Mouse (Mus musculus) limb, embryonic 11.5 days (tissue): ENCODE measurements around the gene Prmt3. TPM values are rescaled to one million over a fixed set of nuclear protein-coding genes. Genes with fewer than 3 reads are reported as not detected.
A peak's percentile ranks its signal among the peaks of the same experiment; 100 is the strongest.

Experiments used
- ATAC-seq: fragments of 200-750 bp; cut with Nextera tagmentation; 2 replicates; pipeline ENCODE4 v1.8.0; 2017; ENCODE audit warnings: low read depth; ENCODE audit not compliant: insufficient number of reproducible peaks, low FRiP score, low TSS enrichment
- DNase-seq: peaks from one replicate; pipeline ENCODE4 v3.0.0-alpha.2; 2015; ENCODE audit warnings: low spot score
- H3K27ac ChIP-seq: fragments of 300-500 bp; sonication (generic); replicated peaks from 2 replicates; pipeline ENCODE4 v1.5.1; 2014; ENCODE audit warnings: low read depth, mild to moderate bottlenecking, low read length
- H3K27me3 ChIP-seq: fragments of 300-500 bp; sonication (generic); 2 replicates; pipeline ENCODE4 v1.6.1; 2014; ENCODE audit warnings: mild to moderate bottlenecking, low read length, mixed read lengths; ENCODE audit not compliant: control insufficient read depth, insufficient read depth
- H3K36me3 ChIP-seq: fragments of 300-500 bp; sonication (generic); 2 replicates; pipeline ENCODE4 v1.6.1; 2014; ENCODE audit warnings: mild to moderate bottlenecking, low read length, moderate library complexity, mixed read lengths; ENCODE audit not compliant: control insufficient read depth, insufficient read depth
- H3K4me1 ChIP-seq: fragments of 300-500 bp; sonication (generic); 2 replicates; pipeline ENCODE4 v1.6.1; 2014; ENCODE audit warnings: low read length, mixed read lengths; ENCODE audit not compliant: control insufficient read depth, insufficient read depth
- H3K4me2 ChIP-seq: fragments of 300-500 bp; sonication (generic); 2 replicates; pipeline ENCODE4 v1.6.1; 2014; ENCODE audit warnings: low read depth, mild to moderate bottlenecking, moderate library complexity; ENCODE audit not compliant: severe bottlenecking
- H3K4me3 ChIP-seq: fragments of 300-500 bp; sonication (generic); 2 replicates; pipeline ENCODE4 v1.5.1; 2014; ENCODE audit warnings: low read depth, low read length
- H3K9ac ChIP-seq: fragments of 300-500 bp; sonication (generic); 2 replicates; pipeline ENCODE4 v1.6.1; 2014; ENCODE audit warnings: mild to moderate bottlenecking, low read length
- H3K9me3 ChIP-seq: fragments of 300-500 bp; sonication (generic); 2 replicates; pipeline ENCODE4 v1.6.1; 2016; ENCODE audit warnings: low read length; ENCODE audit not compliant: control insufficient read depth
- WGBS: fragments of 180-500 bp; shearing (Covaris S2); extraction: QIAGEN DNeasy Blood & Tissue Kit; methylation state at CpG from one replicate; pipeline ENCODE4 v1.1.7; 2014; 5-methylcytosine and 5-hydroxymethylcytosine counted together
- polyA plus RNA-seq: library from polyadenylated mRNA; unstranded; fragments of >200 nt; fragmentation: Nextera tagmentation; extraction: Ambion mirVana; gene quantifications from 2 replicates; pipeline ENCODE4 v1.2.1, GENCODE M21; 2014

The Prmt3 gene
- polyA plus RNA-seq, 1 experiment from 2014 or later, result 54.4 TPM

DNA sequence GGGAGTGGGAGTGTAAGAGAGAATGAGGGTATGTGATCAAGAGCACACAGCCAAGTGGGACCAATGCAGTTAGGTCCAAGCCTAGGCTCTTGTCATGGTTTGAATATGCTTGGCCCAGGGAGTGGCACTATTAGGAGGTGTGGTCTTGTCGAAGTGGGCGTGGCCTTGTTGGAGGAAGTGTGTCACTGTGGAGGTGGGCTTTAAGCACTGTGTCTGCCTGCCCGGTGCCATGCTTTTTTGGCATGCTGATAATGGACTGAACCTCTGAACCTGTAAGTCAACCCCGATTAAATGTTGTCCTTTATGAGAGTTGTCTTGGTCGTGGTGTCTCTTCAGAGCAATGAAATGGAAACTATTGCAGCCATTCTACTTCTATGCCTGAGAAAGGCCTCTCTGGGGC lies 99.2 kb downstream of the Prmt3 start:
- Histone ChIP-seq H3K9ac (no peak overlapping the region), H3K27me3 (no peaks in the 10 kb centered on the region), H3K36me3 (no peaks in the 10 kb centered on the region), H3K4me2 (no peak overlapping the region), H3K4me1 (peaks cover 2% of the 10 kb centered on the region; the same call in 1 of the 2 replicates), H3K4me3 (no peak overlapping the region), H3K27ac (no peak overlapping the region), H3K9me3 (no peaks in the 10 kb centered on the region)
- no peak for DNase-seq
- WGBS, result 83% methylated on average over 5 of the region's 5 CpGs
- no peak for ATAC-seq

DNA sequence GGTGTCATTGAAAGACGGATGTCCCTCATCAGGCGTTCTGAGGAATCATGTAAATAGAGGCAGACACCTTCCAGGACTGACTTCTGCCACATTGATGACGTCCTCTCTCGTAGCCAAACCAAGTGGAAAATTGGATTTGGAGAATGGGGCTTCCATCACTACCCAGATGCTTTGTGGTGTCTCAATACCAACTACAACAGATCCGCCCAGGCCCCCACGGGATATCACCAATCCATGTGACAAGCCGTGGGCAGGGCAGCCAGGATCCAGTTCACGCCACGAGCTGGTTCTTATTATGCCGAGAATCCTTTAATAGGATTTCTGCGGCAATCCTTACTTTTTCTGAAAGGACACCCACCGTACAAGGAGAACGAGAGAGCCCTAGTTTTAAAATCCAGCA lies 100.9 kb downstream of the Prmt3 start:
- Histone ChIP-seq H3K9ac (no peak overlapping the region), H3K9me3 (no peaks in the 10 kb centered on the region), H3K27ac (no peak overlapping the region), H3K4me3 (no peak overlapping the region), H3K36me3 (no peaks in the 10 kb centered on the region), H3K4me2 (no peak overlapping the region), H3K4me1 (peaks cover 2% of the 10 kb centered on the region; the same call in 1 of the 2 replicates), H3K27me3 (no peaks in the 10 kb centered on the region)
- DNase-seq (no peak), ATAC-seq (no peak)
- 85% methylated on average over 13 of the region's 13 CpGs for WGBS

DNA sequence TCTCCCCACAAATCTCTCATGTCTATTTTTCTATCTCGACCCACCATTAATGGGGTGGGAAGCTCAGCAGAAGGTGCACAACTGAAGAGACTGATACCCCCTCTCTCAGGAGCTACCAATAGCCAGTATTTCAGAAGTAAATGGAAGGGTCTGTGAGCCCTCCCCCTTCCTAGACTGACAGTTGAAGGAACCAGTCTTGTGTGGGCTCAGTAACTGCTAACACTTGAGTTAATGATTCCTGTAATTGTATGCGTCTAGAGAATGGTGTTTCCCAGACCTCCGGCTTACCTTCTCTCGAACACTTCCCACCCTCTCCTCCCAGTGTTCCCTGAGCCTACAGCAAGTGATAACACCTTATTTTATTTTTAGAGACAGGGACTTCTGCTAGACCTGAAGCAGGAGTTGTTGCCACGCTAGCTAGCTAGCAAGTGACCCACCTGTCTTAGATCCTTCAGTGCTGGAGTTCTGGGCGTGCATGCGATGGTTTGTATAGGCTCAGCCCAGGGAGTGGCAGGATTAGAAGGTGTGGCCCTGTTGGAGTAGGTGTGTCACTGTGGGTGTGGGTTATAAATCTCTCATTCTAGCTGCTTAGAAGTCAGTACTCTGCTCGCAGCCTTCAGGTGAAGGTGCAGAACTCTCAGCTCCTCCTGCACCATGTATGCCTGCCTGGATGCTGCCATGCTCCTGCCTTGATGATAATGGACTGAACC lies 102.0 kb downstream of the Prmt3 start:
- no peak overlapping the region for H3K4me2 ChIP-seq
- H3K4me1 ChIP-seq, result peaks cover 2% of the 10 kb centered on the region; the same call in 1 of the 2 replicates
- WGBS, result 75% methylated on average over 8 of the region's 8 CpGs
- no peak overlapping the region for H3K27ac ChIP-seq
- H3K4me3 ChIP-seq, result no peak overlapping the region
- no peaks in the 10 kb centered on the region for H3K9me3 ChIP-seq
- H3K27me3 ChIP-seq, result no peaks in the 10 kb centered on the region
- no peak for ATAC-seq
- DNase-seq, result no peak
- H3K36me3 ChIP-seq, result no peaks in the 10 kb centered on the region
- H3K9ac ChIP-seq, result no peak overlapping the region

DNA sequence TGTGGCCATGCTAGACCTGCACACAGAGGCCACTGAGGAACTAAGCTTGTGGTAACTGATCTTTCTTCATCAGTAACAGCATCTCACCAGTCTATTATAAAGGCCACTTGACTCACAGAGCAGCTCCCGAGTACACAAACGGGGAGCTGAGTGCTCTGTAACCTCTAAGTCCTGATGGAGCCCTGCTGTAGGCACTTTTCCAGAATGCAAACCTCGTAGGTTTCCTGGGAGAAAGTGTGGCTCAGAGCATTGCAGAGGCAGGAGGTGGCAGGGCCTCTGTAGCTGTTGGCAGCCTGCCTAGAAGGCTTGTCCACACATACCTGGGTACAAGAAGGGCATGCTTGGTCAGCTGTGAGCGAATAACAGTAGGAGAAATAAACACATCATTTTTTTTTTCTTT lies 104.1 kb downstream of the Prmt3 start:
- H3K9me3 ChIP-seq, result no peaks in the 10 kb centered on the region
- ATAC-seq (0 out of 2 replicates have a peak, but pooled peaks have one; percentile 25), DNase-seq (no peak)
- no peak overlapping the region for H3K4me2 ChIP-seq
- no peaks in the 10 kb centered on the region for H3K27me3 ChIP-seq
- H3K9ac ChIP-seq, result no peak overlapping the region
- H3K36me3 ChIP-seq, result no peaks in the 10 kb centered on the region
- no peak overlapping the region for H3K27ac ChIP-seq
- WGBS, result 28% methylated on average over 4 of the region's 4 CpGs
- H3K4me1 ChIP-seq, result peaks cover 2% of the 10 kb centered on the region; the same call in 1 of the 2 replicates
- no peak overlapping the region for H3K4me3 ChIP-seq

DNA sequence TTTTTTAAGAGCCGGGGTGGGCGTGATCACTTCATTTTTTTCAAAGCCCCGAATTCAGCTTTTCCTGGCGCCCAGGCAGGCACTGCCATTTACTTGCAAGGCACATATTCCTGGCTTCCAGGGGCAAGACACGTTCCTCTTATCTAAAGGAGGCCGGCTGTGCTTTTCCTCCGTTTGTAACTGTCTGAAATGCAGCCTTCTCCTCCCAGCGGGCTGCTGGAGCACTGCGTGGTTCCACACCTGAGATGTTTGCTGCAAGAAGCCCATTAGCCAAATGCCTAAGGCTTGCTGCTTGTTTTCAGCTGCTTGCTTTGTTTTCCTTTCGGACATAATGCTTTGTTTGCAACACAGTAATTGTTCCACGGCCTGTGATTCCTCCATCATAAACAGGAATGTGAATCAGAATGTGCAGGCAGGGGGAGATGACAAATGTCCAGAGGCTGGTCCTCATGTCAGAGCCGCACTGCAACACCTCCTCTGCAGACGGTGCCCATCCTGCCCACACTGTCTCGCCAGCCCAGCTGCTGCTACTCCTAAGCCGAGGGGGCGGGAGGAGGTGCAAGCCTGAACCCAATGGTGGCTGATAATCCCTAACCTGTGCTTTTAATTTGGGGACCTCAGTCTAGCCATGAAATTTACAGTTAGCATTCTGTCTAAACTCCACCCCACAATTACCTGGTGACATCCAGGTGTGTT lies 104.7 kb downstream of the Prmt3 start:
- peak; percentile 33 for DNase-seq
- H3K4me2 ChIP-seq, result peak overlapping the region; percentile 10; the same call in 1 of the 2 replicates
- H3K27me3 ChIP-seq, result no peaks in the 10 kb centered on the region
- no peak overlapping the region for H3K9ac ChIP-seq
- H3K36me3 ChIP-seq, result no peaks in the 10 kb centered on the region
- no peak overlapping the region for H3K27ac ChIP-seq
- ATAC-seq, result 0 out of 2 replicates have a peak, but pooled peaks have one; percentile 70
- WGBS, result 26% methylated on average over 16 of the region's 16 CpGs
- H3K9me3 ChIP-seq, result no peaks in the 10 kb centered on the region
- peaks cover 2% of the 10 kb centered on the region; the same call in 1 of the 2 replicates for H3K4me1 ChIP-seq
- no peak overlapping the region for H3K4me3 ChIP-seq

DNA sequence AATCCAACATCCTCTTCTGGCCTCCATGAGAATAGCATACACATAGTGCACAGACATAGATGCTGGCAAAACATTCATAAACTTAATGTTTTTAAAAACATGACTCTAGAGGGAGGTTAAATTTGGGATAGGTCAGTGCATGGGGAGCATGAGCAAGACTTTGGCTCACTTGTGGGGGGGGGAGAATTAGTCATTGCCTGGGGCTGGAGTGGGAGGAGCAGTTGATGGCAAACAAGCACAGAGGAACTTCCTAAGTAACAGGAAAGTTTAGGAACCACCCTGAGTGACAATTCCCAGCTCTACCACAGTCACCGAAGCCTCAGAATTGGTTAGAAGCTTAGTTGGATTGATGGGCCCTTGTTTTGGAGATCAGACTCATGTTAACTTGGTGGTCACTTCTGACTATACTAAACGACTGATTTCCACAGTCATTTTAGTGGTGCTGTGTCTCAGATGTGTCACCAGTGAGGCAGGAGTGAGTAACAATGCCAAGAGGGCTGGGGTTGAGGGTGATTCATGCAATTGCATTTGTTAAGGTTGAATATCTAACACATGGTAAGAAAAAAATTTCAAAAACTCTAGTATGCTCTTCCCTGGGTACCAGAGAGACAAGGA lies 109.7 kb downstream of the Prmt3 start:
- H3K27me3 ChIP-seq, result no peaks in the 10 kb centered on the region
- no peak overlapping the region for H3K4me2 ChIP-seq
- H3K36me3 ChIP-seq, result no peaks in the 10 kb centered on the region
- no peak for DNase-seq
- WGBS, result 82% methylated on average over 2 of the region's 2 CpGs
- no peak for ATAC-seq
- H3K27ac ChIP-seq, result no peak overlapping the region
- no peak overlapping the region for H3K4me3 ChIP-seq
- H3K9me3 ChIP-seq, result no peaks in the 10 kb centered on the region
- no peaks in the 10 kb centered on the region; the same call in 1 of the 2 replicates for H3K4me1 ChIP-seq
- H3K9ac ChIP-seq, result no peak overlapping the region

DNA sequence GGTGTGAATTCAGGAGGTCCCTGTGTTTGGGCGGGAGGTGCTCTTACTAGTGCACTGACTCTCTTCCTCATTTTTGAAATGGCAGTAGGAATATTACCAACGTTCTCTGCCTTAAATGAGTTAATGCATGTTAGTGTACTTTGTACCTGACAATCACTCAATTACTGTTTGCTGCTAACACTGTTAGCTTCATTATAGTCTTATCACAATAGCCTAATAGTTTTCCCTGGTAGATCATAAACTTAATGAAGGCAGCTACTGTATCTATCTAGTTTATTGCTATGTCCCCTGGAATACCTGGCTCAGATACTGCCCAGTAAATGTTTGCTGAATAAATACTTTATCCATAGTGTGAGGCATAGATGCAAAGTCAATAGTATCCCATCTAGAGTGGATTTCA lies 116.6 kb downstream of the Prmt3 start:
- Histone ChIP-seq H3K9ac (no peak overlapping the region), H3K4me3 (no peak overlapping the region), H3K27ac (no peak overlapping the region), H3K27me3 (no peaks in the 10 kb centered on the region), H3K36me3 (no peaks in the 10 kb centered on the region), H3K9me3 (no peaks in the 10 kb centered on the region), H3K4me1 (no peaks in the 10 kb centered on the region), H3K4me2 (no peak overlapping the region)
- no peak for ATAC-seq
- WGBS, result 76% methylated on average over 2 of the region's 2 CpGs
- no peak for DNase-seq

DNA sequence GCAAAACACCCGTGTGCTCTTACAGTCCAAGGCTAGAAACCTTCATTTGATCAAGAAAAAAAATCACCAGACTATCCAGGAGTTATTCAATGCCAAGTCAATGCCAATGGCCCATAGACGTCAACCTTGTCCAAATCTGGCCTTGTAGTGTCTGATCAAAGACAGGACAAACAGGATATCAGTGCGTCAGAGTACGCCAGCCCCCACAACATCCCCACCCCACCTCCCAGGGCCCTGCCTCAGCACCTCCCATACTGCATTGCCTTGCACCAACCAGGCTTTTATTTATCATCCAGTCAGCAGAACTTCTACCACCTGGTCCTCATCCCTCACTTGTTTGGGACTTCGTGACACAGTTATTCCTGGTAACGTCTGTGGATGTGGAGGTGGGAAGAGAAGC lies 117.2 kb downstream of the Prmt3 start:
- H3K27ac ChIP-seq, result no peak overlapping the region
- no peak overlapping the region for H3K4me2 ChIP-seq
- WGBS, result 79% methylated on average over 6 of the region's 6 CpGs
- no peak overlapping the region for H3K4me3 ChIP-seq
- no peaks in the 10 kb centered on the region for H3K36me3 ChIP-seq
- no peak overlapping the region for H3K9ac ChIP-seq
- no peaks in the 10 kb centered on the region for H3K27me3 ChIP-seq
- H3K4me1 ChIP-seq, result no peaks in the 10 kb centered on the region
- ATAC-seq (no peak), DNase-seq (no peak)
- no peaks in the 10 kb centered on the region for H3K9me3 ChIP-seq
